14 mouse cellular contexts compared by ENCODE assay signal in genomic region chr10:31600116-31600515, GRCm38 (mm10).
"Had no signal": no experiment of that assay in that cellular context is flagged by ENCODE, and none has a peak within 500 bp of the region (broad histone marks: within the 10 kb centered on the region; RNA-seq: fewer than 3 reads in every experiment).

No protein-coding gene starts in this region.

- ATAC-seq: midbrain, embryonic 16.5 days had no signal

- DNase-seq: lung, adult 18-20 months; lung, embryonic 14.5 days; lung, postnatal 10 days; lung, postnatal 4 days; midbrain, embryonic 14.5 days; retina, postnatal 1 day; right cerebral cortex, adult 18-20 months; right cerebral cortex, postnatal 25 days; right cerebral cortex, postnatal 4 days; spleen, adult 18-20 months; thymus, adult 2 months; thymus, postnatal 25 days; thymus, postnatal 4 days had no signal
